Mouse (Mus musculus) megakaryocyte, embryonic 14.5 days (primary cell): ENCODE results near the gene Zfp64.

ENCODE experiments used
- FLI1 ChIP-seq: IDR thresholded peaks from 2 replicates; pipeline ENCODE4 v1.6.1; 2012; ENCODE audit warnings: low read length, inconsistent platforms, mixed read lengths
- GATA1 ChIP-seq: IDR thresholded peaks from 3 replicates; pipeline ENCODE4 v1.6.1; 2012; ENCODE audit warnings: mixed read lengths, low read length, inconsistent platforms, borderline replicate concordance

- TF ChIP-seq GATA1 = no peak
- no peak for TF ChIP-seq FLI1
These were observed 28.0 kb downstream of the Zfp64 start for GRCm38 (mm10) chr2:168927401-168927800.
